Mouse (Mus musculus): ENCODE results near the gene Ing2.
A peak's percentile ranks its signal among the peaks of the same experiment; 100 is the strongest.

Gene Ing2

GRCm38 (mm10) chr8:47674140-47674776 lies 1.1 kb downstream of the Ing2 start:
- no peak for DNase-seq

GRCm38 (mm10) chr8:47673317-47674139 lies 1.8 kb downstream of the Ing2 start:
- DNase-seq, result peak; percentile 94

- no peak for DNase-seq
These were observed 11.0 kb downstream of the Ing2 start for GRCm38 (mm10) chr8:47664231-47664785.

GRCm38 (mm10) chr8:47663201-47663600 lies 12.2 kb downstream of the Ing2 start:
- DNase-seq, result no peak

GRCm38 (mm10) chr8:47662716-47663115 lies 12.6 kb downstream of the Ing2 start:
- no peak for DNase-seq

GRCm38 (mm10) chr8:47660394-47660793 lies 15.0 kb downstream of the Ing2 start:
- no peak for DNase-seq

GRCm38 (mm10) chr8:47659463-47659862 lies 15.9 kb downstream of the Ing2 start:
- DNase-seq, result no peak

GRCm38 (mm10) chr8:47654406-47654805 lies 20.9 kb downstream of the Ing2 start:
- DNase-seq, result no peak

- no peak for DNase-seq
These were observed 22.6 kb downstream of the Ing2 start for GRCm38 (mm10) chr8:47652737-47653076.

- DNase-seq, result no peak
These were observed 23.2 kb downstream of the Ing2 start for GRCm38 (mm10) chr8:47651913-47652736.

GRCm38 (mm10) chr8:47650853-47651252 lies 24.5 kb downstream of the Ing2 start:
- DNase-seq, result no peak

- no peak for DNase-seq
These were observed 25.8 kb downstream of the Ing2 start for GRCm38 (mm10) chr8:47649551-47649950.

- DNase-seq, result no peak
These were observed 32.8 kb downstream of the Ing2 start for GRCm38 (mm10) chr8:47642514-47643064.

GRCm38 (mm10) chr8:47637152-47637551 lies 38.2 kb downstream of the Ing2 start:
- no peak for DNase-seq

GRCm38 (mm10) chr8:47636032-47636431 lies 39.3 kb downstream of the Ing2 start:
- DNase-seq, result no peak

GRCm38 (mm10) chr8:47634791-47635341 lies 40.5 kb downstream of the Ing2 start:
- peak; percentile 34 for DNase-seq

GRCm38 (mm10) chr8:47621144-47621543 lies 54.2 kb downstream of the Ing2 start:
- DNase-seq, result no peak
